Mouse (Mus musculus): ENCODE measurements around the gene Gm21885.
"Not testable (repeated sequence)": the region's sequence is repeated elsewhere in the genome, so short reads cannot be mapped to it uniquely, and the experiment has no call there.

Gm21885 gene

DNA sequence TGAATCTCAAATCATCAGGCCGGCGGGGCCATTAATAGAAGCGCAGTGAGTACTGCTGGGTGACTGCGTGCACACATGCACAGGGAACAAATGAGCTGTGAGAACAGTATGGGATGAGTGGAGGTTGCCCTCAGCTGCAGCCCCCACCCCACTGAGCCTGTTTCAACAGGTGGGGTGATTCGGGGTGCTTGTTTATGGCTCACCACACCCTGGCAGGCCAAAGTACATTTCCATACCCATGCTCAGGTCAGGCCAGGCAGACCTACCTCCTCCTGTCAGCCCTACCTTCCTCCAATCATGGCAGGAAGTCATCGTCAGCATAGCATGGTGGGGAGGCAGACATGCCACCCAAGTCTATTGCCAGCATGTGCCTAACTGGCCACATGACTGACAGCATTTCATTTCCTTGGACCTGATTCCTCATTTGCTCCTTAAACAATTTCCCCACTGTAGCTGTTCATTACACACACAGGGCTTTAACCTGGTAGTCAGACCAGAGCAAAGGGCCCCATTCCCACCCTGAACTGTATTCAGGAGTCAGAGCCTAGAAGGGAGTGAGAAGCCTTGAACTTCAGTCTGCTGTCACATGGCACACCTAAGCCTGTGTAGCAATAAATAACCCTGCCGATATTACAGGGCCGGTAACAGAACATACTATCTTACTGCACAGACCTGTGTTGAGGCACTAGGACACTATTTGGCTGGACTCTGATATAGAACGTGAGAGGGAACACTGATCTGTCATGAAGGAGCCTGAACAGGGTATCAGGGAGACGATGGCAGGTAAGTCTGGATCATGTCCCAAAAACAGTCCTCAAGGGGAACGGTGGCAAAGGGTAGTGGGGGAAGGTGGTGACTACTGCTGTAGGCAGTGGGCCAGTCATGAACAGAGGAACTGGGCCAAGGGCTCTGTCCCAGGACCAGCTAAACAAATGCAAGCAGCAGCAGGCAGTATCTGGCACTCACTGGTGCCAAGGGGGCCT lies at the start of gene Gm21885:
TSS of gene Gm21885 (plus strand) at position 675 of the 983 bp plus-strand sequence.
- no peak for DNase-seq (ENCODE audit: low spot score in 2 of 2)

DNA sequence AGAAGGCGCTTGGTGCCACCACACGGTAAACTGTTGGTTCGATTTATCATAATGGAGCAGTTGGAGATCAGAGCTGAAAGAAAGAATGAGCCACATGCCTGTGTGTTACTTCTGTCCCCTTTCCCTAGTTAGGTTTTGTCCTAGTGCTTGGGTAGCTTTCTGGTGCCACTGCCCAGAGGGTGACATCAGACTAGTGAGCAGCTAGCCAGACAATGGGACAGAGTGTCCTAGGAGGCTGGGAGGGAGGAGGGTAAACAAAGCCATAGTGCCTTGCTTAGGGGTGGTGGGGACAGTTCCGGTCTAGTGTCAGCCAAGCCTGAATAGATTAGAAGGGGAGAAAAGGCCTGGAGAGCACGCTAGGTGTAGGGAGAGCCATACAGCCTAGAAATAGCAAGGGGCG lies 48.3 kb upstream of the Gm21885 start:
- DNase-seq (ENCODE audit: low spot score in 2 of 2) = no peak

DNA sequence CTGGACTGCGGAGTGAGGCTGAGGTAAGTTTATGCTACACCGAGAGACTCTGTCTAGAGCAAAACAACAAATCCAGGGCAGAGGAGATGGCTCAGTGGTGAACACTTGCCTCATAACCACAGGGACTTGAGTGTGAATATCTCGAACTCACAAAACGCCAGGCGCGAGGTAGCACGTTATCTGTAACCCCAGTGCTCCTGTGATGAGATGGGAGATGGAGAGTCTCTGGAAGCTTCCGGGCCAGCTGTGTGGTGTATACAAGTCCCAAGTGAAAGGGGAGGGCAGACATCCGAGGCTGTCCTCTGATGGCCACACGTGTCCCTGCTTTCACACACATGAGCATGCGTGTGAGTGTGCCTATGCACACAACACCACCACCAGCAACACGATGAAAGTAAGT lies 47.3 kb upstream of the Gm21885 start:
- DNase-seq (ENCODE audit: low spot score in 2 of 2) = no peak

DNA sequence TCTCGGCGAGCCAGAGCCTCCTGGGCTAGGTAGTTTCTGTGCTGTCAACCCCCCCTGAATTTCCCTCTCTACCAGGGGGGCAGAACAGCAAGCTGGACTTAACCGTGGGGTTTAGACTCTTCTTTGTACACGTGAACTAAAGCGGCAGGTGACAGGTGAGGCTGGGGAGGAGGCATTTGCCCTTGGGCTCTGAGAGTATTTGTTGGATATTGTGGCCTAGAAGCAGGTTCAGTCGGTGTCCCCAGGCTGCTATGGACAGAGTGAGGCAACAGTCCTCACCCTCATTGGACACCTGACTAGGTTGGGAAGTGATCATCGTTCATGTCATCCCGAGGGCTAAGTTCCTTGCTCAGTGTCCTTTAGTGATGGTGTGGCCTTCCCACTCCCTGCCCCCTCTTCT lies 46.8 kb upstream of the Gm21885 start:
- DNase-seq (ENCODE audit: low spot score in 2 of 2) = no peak

DNA sequence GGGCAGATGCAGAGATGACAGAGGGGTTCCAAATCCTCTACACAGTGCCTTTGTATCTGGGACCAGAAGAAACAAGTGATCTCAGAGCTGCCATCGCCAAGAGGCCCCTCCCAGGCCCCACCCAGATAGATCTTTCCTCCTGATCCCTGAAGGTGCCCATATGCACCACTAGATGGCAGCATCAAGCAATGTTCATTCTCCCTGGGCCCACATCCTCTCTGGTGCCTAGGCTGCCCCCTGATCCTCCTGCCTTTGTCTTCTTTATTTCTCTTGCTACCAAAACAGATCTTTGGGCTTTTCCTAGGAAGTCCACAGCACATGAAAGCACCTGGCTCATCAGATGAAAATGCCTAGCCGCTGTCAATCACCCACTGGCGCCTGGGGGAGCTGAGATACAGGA lies 45.6 kb upstream of the Gm21885 start:
- peak in 1 of 2 experiments; percentile 65 for DNase-seq (ENCODE audit: low spot score in 2 of 2)

DNA sequence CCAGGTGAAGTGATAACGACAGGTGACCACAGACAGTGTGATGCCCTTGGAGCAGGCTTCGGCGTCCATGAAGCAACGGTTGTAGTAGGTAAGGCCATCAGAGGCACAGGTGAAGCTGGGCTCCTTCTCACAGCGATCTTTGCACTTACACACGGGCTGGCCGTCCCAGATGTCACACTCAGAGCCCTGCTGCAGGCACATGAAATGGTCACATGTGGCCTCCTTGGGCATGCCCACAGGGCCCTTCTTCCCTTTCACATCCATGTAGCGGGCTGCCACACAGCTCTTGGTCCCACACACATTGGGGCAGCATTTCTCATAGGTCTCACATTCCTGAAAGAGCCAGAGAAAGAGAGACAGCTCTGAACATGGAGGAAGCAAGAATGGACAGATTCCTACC lies 42.9 kb upstream of the Gm21885 start:
- no peak for DNase-seq (ENCODE audit: low spot score in 2 of 2)

DNA sequence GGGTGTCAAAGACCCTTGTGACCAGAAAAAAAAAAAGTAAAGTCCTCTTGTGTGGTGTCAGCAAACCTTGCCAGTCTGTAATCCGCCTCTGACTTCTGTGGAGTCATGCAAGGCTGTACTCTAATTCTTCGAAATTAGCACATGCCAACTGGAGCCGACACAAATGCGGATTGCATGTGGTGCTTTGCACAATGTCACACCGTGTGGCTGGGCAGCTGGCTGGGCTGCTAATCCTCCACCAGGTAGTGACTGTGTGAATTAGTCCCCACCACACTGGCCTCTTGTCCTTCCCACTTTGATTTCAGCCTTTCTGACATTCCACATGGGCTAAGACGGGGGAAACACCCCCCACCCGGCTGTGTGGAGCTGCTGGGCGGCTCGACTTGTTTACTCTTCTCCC lies 42.0 kb upstream of the Gm21885 start:
- DNase-seq (ENCODE audit: low spot score in 2 of 2) = no peak

DNA sequence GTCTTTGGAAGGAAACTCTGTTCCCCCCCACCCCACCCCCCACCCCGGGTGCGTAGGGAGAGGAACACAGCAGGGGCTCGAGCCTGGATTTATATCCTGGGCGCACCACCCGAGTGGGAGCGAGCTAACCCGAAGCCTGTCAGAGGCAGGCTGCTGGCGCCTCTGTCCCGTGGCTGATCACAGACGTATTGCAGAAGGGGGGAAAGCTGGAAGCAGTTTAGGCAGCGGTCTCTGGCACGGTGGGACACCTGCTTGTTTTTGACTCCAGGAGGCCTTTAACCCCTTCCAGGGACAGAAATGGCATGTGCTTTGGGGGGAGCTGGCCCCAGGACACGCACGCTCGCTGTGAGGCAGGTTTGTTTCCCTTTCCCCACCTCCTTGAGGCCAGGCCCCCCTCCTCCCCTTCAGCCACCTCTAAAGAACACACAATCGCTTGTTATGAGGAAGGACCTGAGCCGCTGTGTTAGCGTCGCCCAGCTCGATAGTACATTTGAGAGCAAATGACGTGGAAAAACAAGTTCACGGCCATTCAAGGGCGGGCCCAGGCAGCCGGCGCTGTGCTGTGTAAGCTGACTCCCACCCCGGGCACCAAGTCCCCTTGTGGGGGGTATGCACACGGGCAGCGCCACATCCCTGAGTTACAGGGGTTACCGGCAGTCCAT lies 38.8 kb upstream of the Gm21885 start:
- peak in 1 of 2 experiments; percentile 39 for DNase-seq (ENCODE audit: low spot score in 2 of 2)

DNA sequence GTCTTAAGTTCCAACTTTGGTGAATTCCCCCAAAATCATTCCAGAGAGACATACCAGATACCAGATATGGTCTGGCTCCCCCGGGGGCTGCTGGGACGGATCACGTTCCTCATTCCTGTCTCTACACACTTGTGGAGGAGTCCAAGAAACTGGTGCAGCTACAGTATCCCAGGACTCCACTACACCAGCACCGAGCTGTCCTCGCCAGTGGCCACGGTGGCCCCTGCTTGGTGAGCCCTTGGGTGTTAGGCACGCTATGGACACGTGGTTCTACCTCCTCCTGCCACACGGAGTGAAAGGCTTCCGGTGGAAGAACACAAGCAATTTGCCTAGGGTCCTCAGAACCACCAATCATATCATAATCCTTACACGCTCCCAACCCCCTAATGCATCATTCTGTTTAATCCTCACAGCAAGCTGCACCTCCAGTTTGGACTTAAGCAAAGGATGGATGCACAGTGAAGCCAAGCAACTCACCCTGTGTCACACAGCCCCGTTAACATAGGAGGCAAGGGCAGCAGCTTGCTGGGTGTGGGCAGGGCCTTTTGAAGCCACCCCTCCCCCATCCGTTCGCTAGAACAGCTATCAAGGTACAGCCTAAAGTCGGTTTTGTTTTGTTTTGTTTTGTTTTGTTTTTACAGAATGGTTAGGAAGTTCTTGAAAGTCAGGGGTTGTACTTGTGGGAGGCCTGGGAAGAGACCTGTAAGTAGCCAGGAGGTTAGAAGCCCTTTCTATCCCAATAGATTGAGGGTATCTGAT lies 38.1 kb upstream of the Gm21885 start:
- DNase-seq (ENCODE audit: low spot score in 2 of 2) = no peak

DNA sequence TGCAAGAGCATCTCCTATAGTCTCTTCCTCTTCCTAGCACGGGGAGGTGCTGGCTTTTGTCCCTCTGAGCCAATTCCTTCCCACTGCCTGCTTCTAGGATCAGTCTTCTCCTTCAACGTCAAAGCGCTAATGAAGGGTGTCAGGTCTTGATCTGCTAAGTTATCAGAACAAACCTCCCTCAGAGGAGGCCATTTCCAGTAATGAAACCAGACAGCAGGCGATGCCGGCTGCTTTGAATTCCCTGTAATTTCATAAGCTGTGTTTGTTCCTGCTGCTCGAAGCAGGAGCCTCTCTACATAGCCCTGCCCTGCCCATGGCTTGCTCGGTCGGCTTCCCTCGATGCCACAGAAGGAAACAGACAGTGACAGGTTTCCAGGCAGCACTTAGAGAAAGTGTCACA lies 37.3 kb upstream of the Gm21885 start:
- no peak for DNase-seq (ENCODE audit: low spot score in 2 of 2)

DNA sequence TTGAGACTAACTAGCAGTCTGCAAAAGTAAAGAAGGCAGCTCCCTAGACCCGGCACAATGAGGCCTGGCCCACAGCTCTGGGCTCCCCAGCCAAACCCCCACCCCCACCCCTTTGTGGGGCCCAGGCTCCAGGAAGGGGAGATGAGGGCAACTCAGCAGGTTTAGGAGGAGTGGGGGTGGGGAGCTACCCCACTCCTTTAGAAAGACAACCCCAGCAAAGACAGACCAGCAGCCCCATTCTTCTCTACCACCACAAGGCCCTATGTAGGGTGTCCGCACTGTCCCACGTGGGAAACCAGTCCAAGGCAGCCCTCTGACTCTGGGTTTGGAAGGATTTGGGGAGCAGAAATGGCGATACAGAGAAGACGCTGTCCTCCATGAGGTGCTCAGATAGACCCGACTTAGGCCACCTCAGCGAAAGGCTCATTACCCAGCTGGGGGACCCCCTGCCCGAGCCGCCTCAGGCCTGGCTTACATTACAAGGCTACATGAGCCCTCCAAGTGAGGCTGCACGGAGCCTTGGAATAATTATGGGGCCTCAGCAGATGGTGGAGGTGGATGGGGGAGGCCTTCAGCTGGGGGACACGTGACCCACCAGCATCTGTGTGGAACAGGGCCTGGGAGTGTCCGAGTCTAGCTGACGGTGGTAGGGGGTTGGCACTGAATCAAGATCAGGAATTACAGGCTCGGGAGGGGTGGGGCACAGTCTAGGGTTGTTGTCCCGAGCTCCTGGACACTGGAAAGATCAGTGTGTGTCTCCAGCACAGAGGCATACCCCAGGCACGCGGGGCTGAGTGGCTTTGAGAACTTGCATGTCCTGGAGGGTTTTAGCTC lies 35.5 kb upstream of the Gm21885 start, which contains the start of gene Wfikkn2:
TSS of gene Wfikkn2 (minus strand) at position 51 of the 834 bp plus-strand sequence.
- peak in 1 of 2 experiments; percentile 41 for DNase-seq (ENCODE audit: low spot score in 2 of 2)

DNA sequence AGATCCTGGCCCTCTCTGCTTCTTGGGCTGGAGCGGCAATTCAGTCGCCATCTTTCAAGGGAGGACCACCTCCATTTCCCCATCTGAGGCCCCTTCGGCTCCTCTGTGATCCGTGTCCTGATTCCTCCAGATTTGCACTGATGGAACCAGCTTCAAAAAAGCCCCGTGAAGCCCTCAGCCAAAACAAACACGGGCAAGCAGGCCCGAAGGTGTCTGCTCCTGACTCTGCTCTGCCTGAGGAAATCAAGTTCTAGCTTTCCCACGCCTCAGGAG lies 34.9 kb upstream of the Gm21885 start:
- no peak for DNase-seq (ENCODE audit: low spot score in 2 of 2)

DNA sequence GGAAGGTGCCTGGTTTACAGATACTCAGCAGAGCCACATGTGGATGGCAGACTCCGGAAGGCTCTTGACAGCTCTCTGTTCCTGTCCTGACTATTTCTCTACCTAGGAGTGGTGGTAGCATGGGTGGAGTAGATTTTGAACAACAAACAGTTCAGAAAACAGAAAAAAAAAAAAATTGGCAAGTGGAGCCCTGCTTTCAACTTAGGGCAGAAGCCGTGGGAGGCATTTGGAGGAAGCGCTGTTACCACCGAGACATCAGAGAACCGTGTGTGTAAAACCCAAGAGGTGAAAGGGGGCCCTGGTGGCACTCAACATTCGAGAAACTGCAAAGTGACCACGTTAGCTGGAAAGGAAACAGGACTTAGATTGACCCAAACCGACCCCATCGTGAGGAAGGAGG lies 28.5 kb upstream of the Gm21885 start:
- no peak for DNase-seq (ENCODE audit: low spot score in 2 of 2)

DNA sequence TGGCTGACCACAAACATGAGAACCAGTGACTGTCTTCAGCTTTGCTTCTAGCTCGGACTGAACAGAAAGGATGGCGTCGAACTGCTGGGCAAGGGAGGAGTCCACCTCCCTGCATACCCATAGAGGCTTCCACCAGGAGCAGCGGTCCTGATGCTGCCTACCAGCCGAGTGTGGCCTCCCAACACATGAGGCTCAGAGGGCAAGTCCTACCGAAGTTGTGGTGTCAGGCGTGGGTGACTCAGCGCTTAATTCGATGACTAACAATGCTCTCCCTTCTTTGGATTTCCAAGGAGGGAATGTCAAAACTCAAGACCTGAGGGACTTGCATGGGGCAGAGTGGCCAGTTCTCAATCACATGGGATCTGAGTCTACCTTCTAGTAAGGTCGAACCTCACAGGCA lies 28.0 kb upstream of the Gm21885 start:
- DNase-seq (ENCODE audit: low spot score in 2 of 2) = no peak

DNA sequence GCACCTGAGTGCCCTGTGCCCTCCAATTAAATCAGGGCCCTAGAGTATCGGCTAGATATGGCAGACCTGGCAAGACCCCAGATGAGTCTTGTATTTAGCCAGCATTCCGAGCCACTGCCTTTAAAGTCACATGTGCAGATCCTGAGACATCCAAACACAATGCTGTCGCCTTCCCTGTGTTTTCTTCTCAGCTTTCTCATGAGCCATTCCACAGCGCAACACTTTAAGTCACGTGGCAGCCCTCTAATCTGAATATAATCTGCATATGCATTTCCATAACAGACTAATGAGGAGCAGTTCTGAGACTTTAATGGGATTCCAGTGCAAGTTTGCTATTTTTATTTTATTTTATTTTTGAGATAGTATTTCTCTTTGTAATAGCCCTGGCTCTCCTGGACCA lies 25.9 kb upstream of the Gm21885 start:
- no peak for DNase-seq (ENCODE audit: low spot score in 2 of 2)

DNA sequence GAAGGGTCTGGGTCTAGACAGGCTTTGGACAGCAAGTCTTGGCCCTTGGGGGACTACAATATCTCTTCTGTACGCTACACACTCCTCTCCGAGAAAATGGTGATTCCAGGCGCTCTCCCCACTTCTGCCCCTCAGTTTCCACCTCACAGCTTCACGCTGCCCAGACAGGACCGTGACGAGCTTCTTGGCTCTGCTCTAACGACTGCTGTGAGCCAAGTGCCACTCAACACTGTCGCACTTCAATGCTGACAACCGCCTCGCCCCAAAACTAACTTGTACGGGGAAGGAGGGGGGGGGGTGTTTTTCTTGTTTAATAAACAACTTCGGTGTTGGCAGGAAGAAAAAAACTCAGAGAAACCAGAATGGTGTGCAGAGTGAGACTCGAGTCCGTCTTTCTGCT lies 23.7 kb upstream of the Gm21885 start:
- DNase-seq (ENCODE audit: low spot score in 2 of 2) = no peak

DNA sequence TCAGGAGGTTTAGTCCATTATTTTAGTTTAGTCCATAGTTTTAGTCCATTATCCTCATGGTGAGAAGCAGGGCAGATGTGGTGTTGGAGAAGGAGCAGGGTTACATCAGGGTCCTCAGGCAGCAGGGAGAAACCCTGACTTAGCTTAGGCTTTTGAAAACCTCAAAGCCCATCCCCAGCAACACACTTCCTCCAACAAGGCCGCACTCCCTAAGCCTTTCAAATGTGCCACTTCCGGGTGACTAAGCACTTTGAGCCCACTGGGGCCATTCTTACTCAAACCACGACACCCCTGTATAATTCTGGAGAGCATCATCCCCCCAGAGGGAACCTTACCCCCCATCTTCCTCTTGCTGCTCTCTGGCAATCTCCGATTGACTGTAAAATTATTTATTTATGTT lies 21.9 kb upstream of the Gm21885 start:
- DNase-seq (ENCODE audit: low spot score in 2 of 2) = no peak

DNA sequence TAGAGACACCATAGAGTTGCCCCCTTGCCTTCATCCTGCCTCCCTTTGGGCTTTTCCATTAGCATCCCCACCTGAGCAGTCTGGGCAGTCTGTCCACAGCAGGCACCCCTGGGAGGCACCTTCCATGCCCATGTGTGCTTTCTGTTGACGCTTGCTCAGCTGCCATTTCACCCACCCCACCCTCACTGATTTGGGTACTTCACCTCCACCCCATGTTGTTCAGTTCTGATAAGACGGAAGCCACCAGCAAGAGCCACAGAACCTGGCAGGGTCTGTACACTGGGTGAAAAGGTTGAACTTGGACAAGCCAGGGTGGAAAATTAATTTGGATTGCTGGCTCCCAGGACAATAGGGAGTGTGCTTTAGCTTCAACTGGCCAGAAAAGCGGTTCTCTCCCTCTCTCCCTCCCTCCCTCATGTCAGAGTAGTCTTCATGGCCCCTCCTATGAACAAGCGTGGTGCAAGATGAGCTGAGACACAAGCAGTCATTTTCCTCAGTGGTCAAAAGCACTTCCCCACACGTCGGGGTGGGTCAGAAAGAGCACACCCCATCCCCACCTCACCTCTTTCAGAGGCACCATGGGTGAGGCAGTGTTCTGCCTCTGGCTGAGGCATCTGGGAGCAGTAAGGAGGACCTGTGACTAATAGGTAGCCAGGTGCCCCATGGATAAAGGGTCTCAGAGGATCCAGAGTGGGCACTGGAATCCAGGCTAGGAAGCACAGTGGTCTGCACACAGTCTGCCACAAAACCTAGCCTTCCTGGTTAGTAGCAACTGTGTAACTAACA lies 19.9 kb upstream of the Gm21885 start:
- DNase-seq (ENCODE audit: low spot score in 2 of 2) = no peak

DNA sequence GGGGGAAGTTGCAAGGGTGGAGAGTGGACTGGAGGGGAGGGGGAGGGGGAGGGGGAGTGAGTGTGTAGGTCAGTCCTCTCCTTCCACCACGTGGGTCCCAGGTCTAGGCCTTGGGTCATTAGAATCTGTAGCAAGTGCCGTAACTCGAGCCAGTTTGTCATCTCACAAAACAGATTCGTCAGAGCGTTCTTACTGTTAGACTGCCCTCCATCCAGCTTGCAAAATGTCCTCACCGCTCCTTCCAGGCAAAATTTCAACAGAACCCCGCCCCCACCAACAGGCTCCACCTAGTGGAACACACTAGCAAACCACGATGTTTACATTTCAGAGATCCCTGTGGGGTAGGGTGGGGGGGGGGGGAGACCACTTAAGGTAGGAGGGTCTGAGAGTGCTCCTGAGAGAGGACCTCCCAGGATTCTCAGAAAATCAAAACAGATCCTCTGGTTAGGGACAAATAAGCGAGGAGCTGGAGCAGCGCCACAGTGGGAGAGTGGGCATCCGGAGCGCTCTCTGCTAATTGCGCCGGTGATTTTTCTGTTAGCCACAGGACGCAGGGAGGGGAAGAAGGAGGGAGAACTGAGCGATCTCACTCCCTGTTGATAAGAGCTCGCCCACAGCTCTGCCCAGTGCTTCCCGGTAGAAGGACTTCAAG lies 16.4 kb upstream of the Gm21885 start:
- DNase-seq (ENCODE audit: low spot score in 2 of 2) = peak; percentile 57 to 75

DNA sequence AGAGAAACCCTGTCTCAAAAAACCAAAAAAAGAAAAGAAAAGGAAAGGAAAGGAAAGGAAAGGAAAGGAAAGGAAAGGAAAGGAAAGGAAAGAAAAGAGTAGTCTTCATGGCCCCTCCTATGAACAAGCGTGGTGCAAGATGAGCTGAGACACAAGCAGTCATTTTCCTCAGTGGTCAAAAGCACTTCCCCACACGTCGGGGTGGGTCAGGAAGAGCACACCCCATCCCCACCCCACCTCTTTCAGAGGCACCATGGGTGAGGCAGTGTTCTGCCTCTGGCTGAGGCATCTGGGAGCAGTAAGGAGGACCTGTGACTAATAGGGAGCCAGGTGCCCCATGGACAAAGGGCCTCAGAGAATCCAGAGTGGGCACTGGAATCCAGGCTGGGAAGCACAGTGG lies 15.5 kb upstream of the Gm21885 start:
- DNase-seq (ENCODE audit: low spot score in 2 of 2) = not testable (repeated sequence)

Measured in urinary bladder, postnatal 4 days (tissue).